Mouse (Mus musculus) heart, postnatal 4 days (tissue): Measurements from ENCODE around the gene Teddm2. TPM values are rescaled to one million over a fixed set of nuclear protein-coding genes. Genes with fewer than 3 reads are reported as not detected.
A peak's percentile ranks its signal among the peaks of the same experiment; 100 is the strongest.

Experiments used
- DNase-seq: peaks from one replicate; pipeline ENCODE4 v3.0.0; 2021
- total RNA-seq, 2 experiments: library from RNA; stranded (reverse); gene quantifications; 2 replicates each; pipeline ENCODE4 v1.2.3; 2021

The Teddm2 gene
- total RNA-seq: under 1 TPM; 0.16 to 0.26 TPM

- peak; percentile 97 for DNase-seq
These were observed at the start of gene Teddm2, which contains the start of gene Glul for GRCm38 (mm10) chr1:153899731-153900380. Gene Teddm2, minus strand, starts transcription at chr1:153900228. Gene Glul, plus strand, starts transcription at chr1:153899944.

GRCm38 (mm10) chr1:153947837-153948236 lies 47.8 kb upstream of the Teddm2 start:
- no peak for DNase-seq

- no peak for DNase-seq
These were observed 46.9 kb upstream of the Teddm2 start for GRCm38 (mm10) chr1:153946971-153947370.

- DNase-seq: no peak
These were observed 45.2 kb upstream of the Teddm2 start for GRCm38 (mm10) chr1:153945181-153945580.

- DNase-seq: no peak
These were observed 41.0 kb upstream of the Teddm2 start for GRCm38 (mm10) chr1:153940986-153941385.

- DNase-seq: no peak
These were observed 37.0 kb upstream of the Teddm2 start for GRCm38 (mm10) chr1:153937025-153937424.

- DNase-seq: no peak
These were observed 35.9 kb upstream of the Teddm2 start for GRCm38 (mm10) chr1:153935844-153936380.

- no peak for DNase-seq
These were observed 33.7 kb upstream of the Teddm2 start for GRCm38 (mm10) chr1:153933772-153934171.

- DNase-seq: no peak
These were observed 30.4 kb upstream of the Teddm2 start for GRCm38 (mm10) chr1:153930431-153930830.

GRCm38 (mm10) chr1:153924395-153925385 lies 24.7 kb upstream of the Teddm2 start:
- no peak for DNase-seq

- DNase-seq: peak; percentile 73
These were observed 22.6 kb upstream of the Teddm2 start for GRCm38 (mm10) chr1:153922571-153923021.

GRCm38 (mm10) chr1:153921642-153922041 lies 21.6 kb upstream of the Teddm2 start:
- no peak for DNase-seq

GRCm38 (mm10) chr1:153918521-153919206 lies 18.6 kb upstream of the Teddm2 start:
- DNase-seq: peak; percentile 16

- DNase-seq: no peak
These were observed 13.8 kb upstream of the Teddm2 start for GRCm38 (mm10) chr1:153913869-153914268.

- DNase-seq: no peak
These were observed 11.3 kb upstream of the Teddm2 start for GRCm38 (mm10) chr1:153911276-153911795.

- no peak for DNase-seq
These were observed 10.4 kb upstream of the Teddm2 start for GRCm38 (mm10) chr1:153910423-153910822.

GRCm38 (mm10) chr1:153909963-153910291 lies 9.9 kb upstream of the Teddm2 start:
- no peak for DNase-seq

GRCm38 (mm10) chr1:153909213-153909962 lies 9.4 kb upstream of the Teddm2 start:
- no peak for DNase-seq

GRCm38 (mm10) chr1:153908741-153909140 lies 8.7 kb upstream of the Teddm2 start:
- no peak for DNase-seq

GRCm38 (mm10) chr1:153908208-153908607 lies 8.2 kb upstream of the Teddm2 start:
- no peak for DNase-seq

- no peak for DNase-seq
These were observed 5.9 kb upstream of the Teddm2 start for GRCm38 (mm10) chr1:153905884-153906283.

- DNase-seq: no peak
These were observed 4.2 kb upstream of the Teddm2 start for GRCm38 (mm10) chr1:153904236-153904635.
